11 mouse cellular contexts compared by ENCODE assay signal in genomic region chr9:63719770-63720440, GRCm38 (mm10). TPM values are rescaled to one million over a fixed set of nuclear protein-coding genes. Genes with fewer than 3 reads are reported as not detected.
DNase-seq lines count a peak whose midpoint lies in the region; ATAC-seq and TF ChIP-seq lines count a peak whose summit lies in the region.
"Had no signal": no experiment of that assay in that cellular context is flagged by ENCODE, and none has a peak within 500 bp of the region (broad histone marks: within the 10 kb centered on the region; RNA-seq: fewer than 3 reads in every experiment).

No protein-coding gene starts in this region.

- TF ChIP-seq EP300 in stomach, postnatal 0 days (optimal IDR thresholded peaks at IDR 0.05): no peak

- no peak for DNase-seq in gastrocnemius, adult 2 months
- DNase-seq in gastrocnemius, postnatal 14 days: no peak
- peak; percentile 61 for DNase-seq in thymus, postnatal 0 days (ENCODE audit: low spot score)
- no peak for DNase-seq in thymus, postnatal 4 days
- DNase-seq in cerebellum, adult 9-10 months: peak; percentile 61
- DNase-seq in stomach, postnatal 0 days (ENCODE audit: low spot score): no peak
- DNase-seq in limb, embryonic 10.5 days (ENCODE audit: low spot score): no peak
- DNase-seq: embryo, embryonic 11 days had no signal

- no peak for ATAC-seq in stomach, postnatal 0 days (ENCODE audit: low FRiP score, low TSS enrichment)
- ATAC-seq: forebrain, embryonic 15.5 days; midbrain, embryonic 13.5 days had no signal

- no peak overlapping the region for H3K4me2 ChIP-seq in stomach, postnatal 0 days (replicated peaks; ENCODE audit: low read depth)
- H3K4me2 ChIP-seq: forebrain, embryonic 15.5 days; midbrain, embryonic 13.5 days had no signal

- intact Hi-C loops in gastrocnemius, adult 2 months (cut with DNase I): no loop called here
- intact Hi-C loops in gastrocnemius, postnatal 14 days (cut with DNase I; ENCODE audit: low total_unique reads): no loop called here

- H3K9me3 ChIP-seq in stomach, postnatal 0 days (ENCODE audit: control insufficient read depth, low read length): no peaks in the 10 kb centered on the region
- H3K9me3 ChIP-seq in limb, embryonic 10.5 days (replicated peaks): no peaks in the 10 kb centered on the region
- H3K9me3 ChIP-seq: forebrain, embryonic 15.5 days; hindbrain, embryonic 10.5 days; midbrain, embryonic 13.5 days had no signal

- no peaks in the 10 kb centered on the region for H3K36me3 ChIP-seq in stomach, postnatal 0 days (ENCODE audit: control insufficient read depth, insufficient read depth, low read length)
- H3K36me3 ChIP-seq in limb, embryonic 10.5 days: peaks cover 21% of the 10 kb centered on the region
- H3K36me3 ChIP-seq: forebrain, embryonic 15.5 days; midbrain, embryonic 13.5 days had no signal

- peaks cover 15% of the 10 kb centered on the region for H3K4me1 ChIP-seq in stomach, postnatal 0 days (replicated peaks; ENCODE audit: control insufficient read depth, insufficient read depth)
- H3K4me1 ChIP-seq in limb, embryonic 10.5 days: peaks cover 72% of the 10 kb centered on the region

- no peaks in the 10 kb centered on the region for H3K27me3 ChIP-seq in stomach, postnatal 0 days (ENCODE audit: control insufficient read depth, insufficient read depth, low read length)
- no peaks in the 10 kb centered on the region for H3K27me3 ChIP-seq in limb, embryonic 10.5 days (ENCODE audit: low read depth, poor library complexity, severe bottlenecking)
- H3K27me3 ChIP-seq: forebrain, embryonic 15.5 days; midbrain, embryonic 13.5 days had no signal

- WGBS in stomach, postnatal 0 days: 65% methylated on average over 16 of the region's 16 CpGs
- WGBS in limb, embryonic 10.5 days: 77% methylated on average over 16 of the region's 16 CpGs

- no peak for TF ChIP-seq CTCF in gastrocnemius, adult 2 months (IDR thresholded peaks at IDR 0.05)
- TF ChIP-seq CTCF in stomach, postnatal 0 days (IDR thresholded peaks at IDR 0.05; ENCODE audit: low read depth): no peak

- peak overlapping the region; percentile 4; the same call in 1 of the 2 replicates for H3K27ac ChIP-seq in gastrocnemius, adult 2 months
- H3K27ac ChIP-seq in stomach, postnatal 0 days (replicated peaks): 0 out of 2 replicates have a peak overlapping the region, but pooled peaks have one; percentile 18
- no peak overlapping the region for H3K27ac ChIP-seq in limb, embryonic 10.5 days
- H3K27ac ChIP-seq: forebrain, embryonic 15.5 days; hindbrain, embryonic 10.5 days; midbrain, embryonic 13.5 days had no signal

- H3K9ac ChIP-seq in stomach, postnatal 0 days (ENCODE audit: low read length): no peak overlapping the region
- H3K9ac ChIP-seq: forebrain, embryonic 15.5 days; midbrain, embryonic 13.5 days had no signal

- no peak overlapping the region for H3K4me3 ChIP-seq in gastrocnemius, adult 2 months
- no peak overlapping the region for H3K4me3 ChIP-seq in stomach, postnatal 0 days (ENCODE audit: low read depth, low read length)
- H3K4me3 ChIP-seq in limb, embryonic 10.5 days: no peak overlapping the region
- H3K4me3 ChIP-seq: forebrain, embryonic 15.5 days; hindbrain, embryonic 10.5 days; midbrain, embryonic 13.5 days had no signal

RNA-seq across cellular contexts. Expression of gene Smad3, which starts 37.9 kb away (rescaled TPM):
- total RNA-seq in gastrocnemius, adult 2 months (2021): 10 to 100 TPM; 61.7 to 75.3 TPM
- total RNA-seq in gastrocnemius, postnatal 14 days (2021): 10 to 100 TPM; 39.3 to 40.2 TPM
- polyA plus RNA-seq in thymus, postnatal 0 days (2015; fragmentation: Nextera tagmentation; extraction: Ambion mirVana): 18.5 and 21.1 TPM in 2 replicates
- 5.3 and 6.4 TPM in 2 replicates for polyA plus RNA-seq in stomach, postnatal 0 days (2015; fragmentation: Nextera tagmentation; extraction: Ambion mirVana)
- polyA plus RNA-seq in limb, embryonic 10.5 days (2016; fragmentation: Nextera tagmentation; extraction: Ambion mirVana): 27.1 and 27.7 TPM in 2 replicates

Comparison
In these comparisons a context has a peak if more than half of its experiments do, and no peak if none do; other contexts are left out.
1. DNase-seq: peak in thymus, postnatal 0 days (single experiment) and cerebellum, adult 9-10 months (single experiment); none in gastrocnemius, adult 2 months (single experiment), gastrocnemius, postnatal 14 days (single experiment), thymus, postnatal 4 days (single experiment), stomach, postnatal 0 days (single experiment) and limb, embryonic 10.5 days (single experiment).